Mouse (Mus musculus): Measurements from ENCODE around the gene Zfp758. TPM values are rescaled to one million over a fixed set of nuclear protein-coding genes. Genes with fewer than 3 reads are reported as not detected.
"Not testable (repeated sequence)": the region's sequence is repeated elsewhere in the genome, so short reads cannot be mapped to it uniquely, and the experiment has no call there.

The Zfp758 gene
- total RNA-seq (2012; rRNA removed) = 2.7 and 2.8 TPM in 2 replicates
- polyA plus RNA-seq (2012; ENCODE audit: insufficient read depth in 1 of 2, insufficient read length in 2 of 2, low read depth in 1 of 2, low replicate concordance in 2 of 2, missing spikeins in 1 of 2) = 1 to 10 TPM in 1 of 2 experiments, not detected in 1; 1.1 TPM

GRCm38 (mm10) chr17:22361101-22361781, at the start of gene Zfp758, which contains the start of gene Zfp944:
Gene Zfp758 (plus strand): TSS chr17:22361453.
Gene Zfp944 (minus strand): TSS chr17:22361400.
- Histone ChIP-seq H3K9ac (ENCODE audit: control insufficient read depth, low read depth, low read length, poor library complexity, severe bottlenecking) (peak within 1 kb of the TSS; percentile 96), H3K79me2 (ENCODE audit: control insufficient read depth, insufficient read depth, low read length, poor library complexity) (peaks cover 17% of the 10 kb centered on the region), H3K27ac (ENCODE audit: control insufficient read depth, low read depth, low read length) (peak within 1 kb of the TSS; percentile 94), H3K4me3 (ENCODE audit: control insufficient read depth in 1 of 2, insufficient read depth in 1 of 2, low read depth in 2 of 2, low read length in 2 of 2) (peak within 1 kb of the TSS; percentile 97 to 99)
- H3K9me3 ChIP-seq (replicated peaks; ENCODE audit: insufficient read depth, low read length); H3K36me3 ChIP-seq (ENCODE audit: control insufficient read depth in 1 of 2, insufficient read depth in 2 of 2, low read length in 2 of 2); H3K27me3 ChIP-seq (ENCODE audit: control insufficient read depth in 1 of 2, insufficient read depth in 2 of 2, low read length in 2 of 2); H3K4me1 ChIP-seq (ENCODE audit: control insufficient read depth in 1 of 2, insufficient read depth in 2 of 2, low read length in 2 of 2): not testable (repeated sequence)
- peak; percentile 73 for DNase-seq (ENCODE audit: low read depth, low spot score)
- TF ChIP-seq POLR2A (IDR thresholded peaks at IDR 0.05; ENCODE audit: control insufficient read depth in 1 of 2, insufficient read depth in 1 of 2, low read depth in 1 of 2, low read length in 2 of 2, poor library complexity in 1 of 2) (peak in 1 of 2 experiments; percentile 60; a peak in 1 of 4 replicates), ELF1 (IDR thresholded peaks at IDR 0.05; ENCODE audit: low read depth, low read length) (0 out of 2 replicates have a peak, but pooled peaks have one; percentile 29), USF1 (IDR thresholded peaks at IDR 0.05; ENCODE audit: low read depth, low read length) (peak; percentile 73; the same call in 1 of the 2 replicates), NELFE (IDR thresholded peaks at IDR 0.05; ENCODE audit: low read depth, low read length) (0 out of 2 replicates have a peak, but pooled peaks have one; percentile 40), SIN3A (IDR thresholded peaks at IDR 0.05; ENCODE audit: low read length) (peak; percentile 67)

- peak overlapping the region in 1 of 2 experiments; percentile 49; a peak in 2 of 4 replicates for H3K4me3 ChIP-seq (ENCODE audit: control insufficient read depth in 1 of 2, insufficient read depth in 1 of 2, low read depth in 2 of 2, low read length in 2 of 2)
- not testable (repeated sequence) for H3K9me3 ChIP-seq (replicated peaks; ENCODE audit: insufficient read depth, low read length); H3K4me1 ChIP-seq (ENCODE audit: control insufficient read depth in 1 of 2, insufficient read depth in 2 of 2, low read length in 2 of 2); H3K9ac ChIP-seq (ENCODE audit: control insufficient read depth, low read depth, low read length, poor library complexity, severe bottlenecking); H3K79me2 ChIP-seq (ENCODE audit: control insufficient read depth, insufficient read depth, low read length, poor library complexity); DNase-seq (ENCODE audit: low read depth, low spot score); H3K27me3 ChIP-seq (ENCODE audit: control insufficient read depth in 1 of 2, insufficient read depth in 2 of 2, low read length in 2 of 2); H3K36me3 ChIP-seq (ENCODE audit: control insufficient read depth in 1 of 2, insufficient read depth in 2 of 2, low read length in 2 of 2); H3K27ac ChIP-seq (ENCODE audit: control insufficient read depth, low read depth, low read length)
Measured at GRCm38 (mm10) chr17:22314219-22314618, 47.0 kb upstream of the Zfp758 start.

GRCm38 (mm10) chr17:22314730-22315226, 46.5 kb upstream of the Zfp758 start, which contains the start of gene CT030661.1:
Gene CT030661.1 (minus strand): TSS chr17:22314837.
- not testable (repeated sequence) for H3K27me3 ChIP-seq (ENCODE audit: control insufficient read depth in 1 of 2, insufficient read depth in 2 of 2, low read length in 2 of 2); H3K36me3 ChIP-seq (ENCODE audit: control insufficient read depth in 1 of 2, insufficient read depth in 2 of 2, low read length in 2 of 2); H3K9me3 ChIP-seq (replicated peaks; ENCODE audit: insufficient read depth, low read length); H3K79me2 ChIP-seq (ENCODE audit: control insufficient read depth, insufficient read depth, low read length, poor library complexity); H3K4me1 ChIP-seq (ENCODE audit: control insufficient read depth in 1 of 2, insufficient read depth in 2 of 2, low read length in 2 of 2)
- peak within 1 kb of the TSS; percentile 69 for H3K9ac ChIP-seq (ENCODE audit: control insufficient read depth, low read depth, low read length, poor library complexity, severe bottlenecking)
- peak within 1 kb of the TSS; percentile 64 to 100 for H3K4me3 ChIP-seq (ENCODE audit: control insufficient read depth in 1 of 2, insufficient read depth in 1 of 2, low read depth in 2 of 2, low read length in 2 of 2)
- DNase-seq (ENCODE audit: low read depth, low spot score) = peak; percentile 98
- TF ChIP-seq USF2 (IDR thresholded peaks at IDR 0.05; ENCODE audit: borderline replicate concordance in 1 of 2, insufficient read depth in 1 of 2, low read depth in 1 of 2, low read length in 2 of 2) (peak in 1 of 2 experiments; percentile 75; a peak in 2 of 4 replicates), NELFE (IDR thresholded peaks at IDR 0.05; ENCODE audit: low read depth, low read length) (0 out of 2 replicates have a peak, but pooled peaks have one; percentile 27), NRF1 (IDR thresholded peaks at IDR 0.05; ENCODE audit: insufficient read depth, low read depth, low read length, poor library complexity, severe bottlenecking) (0 out of 2 replicates have a peak, but pooled peaks have one; percentile 5), MAX (IDR thresholded peaks at IDR 0.05; ENCODE audit: low read length) (peak; percentile 83), TBP (IDR thresholded peaks at IDR 0.05; ENCODE audit: low read depth, low read length) (peak; percentile 66), MXI1 (IDR thresholded peaks at IDR 0.05; ENCODE audit: low read depth, low read length) (peak; percentile 48; the same call in 1 of the 2 replicates), USF1 (IDR thresholded peaks at IDR 0.05; ENCODE audit: low read depth, low read length) (peak; percentile 88), POLR2A (IDR thresholded peaks at IDR 0.05; ENCODE audit: control insufficient read depth in 1 of 2, insufficient read depth in 1 of 2, low read depth in 1 of 2, low read length in 2 of 2, poor library complexity in 1 of 2) (peak in 1 of 2 experiments; percentile 31; a peak in 1 of 4 replicates)
- H3K27ac ChIP-seq (ENCODE audit: control insufficient read depth, low read depth, low read length) = peak within 1 kb of the TSS; percentile 46

- peak overlapping the region; percentile 64 to 100; a peak in 3 of 4 replicates for H3K4me3 ChIP-seq (ENCODE audit: control insufficient read depth in 1 of 2, insufficient read depth in 1 of 2, low read depth in 2 of 2, low read length in 2 of 2)
- not testable (repeated sequence) for H3K27me3 ChIP-seq (ENCODE audit: control insufficient read depth in 1 of 2, insufficient read depth in 2 of 2, low read length in 2 of 2); H3K9me3 ChIP-seq (replicated peaks; ENCODE audit: insufficient read depth, low read length); H3K36me3 ChIP-seq (ENCODE audit: control insufficient read depth in 1 of 2, insufficient read depth in 2 of 2, low read length in 2 of 2); H3K27ac ChIP-seq (ENCODE audit: control insufficient read depth, low read depth, low read length); H3K4me1 ChIP-seq (ENCODE audit: control insufficient read depth in 1 of 2, insufficient read depth in 2 of 2, low read length in 2 of 2); H3K79me2 ChIP-seq (ENCODE audit: control insufficient read depth, insufficient read depth, low read length, poor library complexity); H3K9ac ChIP-seq (ENCODE audit: control insufficient read depth, low read depth, low read length, poor library complexity, severe bottlenecking)
- DNase-seq (ENCODE audit: low read depth, low spot score) = peak; percentile 7
Measured at GRCm38 (mm10) chr17:22315247-22315646, 46.0 kb upstream of the Zfp758 start.

Data from MEL (cell line).